Mouse (Mus musculus): ENCODE measurements around the gene Olfr888.

Gene Olfr888

DNA sequence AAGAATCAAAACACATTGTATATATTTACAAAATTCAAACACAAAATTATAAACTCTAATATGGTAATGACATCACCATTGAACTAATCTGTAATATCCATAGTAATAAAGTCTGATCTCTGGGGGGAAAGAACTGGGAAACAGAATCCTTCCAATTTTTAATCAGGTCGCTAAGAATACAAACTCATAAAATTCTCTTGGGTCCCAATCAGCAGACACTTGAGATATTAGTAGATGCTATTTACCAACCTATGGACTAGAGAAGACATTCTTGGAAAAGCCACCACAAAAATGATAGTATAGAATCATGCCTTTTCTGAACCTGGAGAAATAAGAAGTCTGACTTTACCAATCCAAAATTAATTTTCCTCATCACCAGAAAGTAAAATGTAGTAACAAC, at the start of gene Olfr888:
Gene Olfr888 (plus strand): TSS at position 301 of the 400 bp plus-strand sequence.
- no peak for DNase-seq

- no peak for DNase-seq
Measured at GRCm38 (mm10) chr9:38061022-38061421, 46.9 kb upstream of the Olfr888 start, which contains the start of gene Olfr885. Olfr885 (plus strand) TSS chr9:38061322.

DNA sequence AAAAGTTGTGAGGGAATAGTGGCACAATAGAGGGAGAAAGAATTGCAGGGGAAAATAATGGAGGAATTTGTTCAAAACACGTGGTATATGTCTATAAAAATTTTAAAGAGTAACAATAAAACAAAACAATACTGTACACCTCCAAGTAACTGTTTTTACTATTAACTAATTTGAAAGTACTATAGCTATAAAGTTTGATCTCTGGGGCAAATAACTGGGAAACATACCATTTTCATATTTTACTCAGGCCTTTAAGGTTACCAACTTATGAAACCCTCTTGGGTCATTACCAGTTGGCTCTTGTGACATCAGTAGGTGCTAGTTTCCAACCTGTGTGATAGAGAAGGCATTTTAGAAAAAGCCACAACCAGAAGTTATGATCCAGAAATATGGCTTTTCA, 24.2 kb upstream of the Olfr888 start, which contains the start of gene Olfr887:
Gene Olfr887 (plus strand): TSS at position 301 of the 400 bp plus-strand sequence.
- no peak for DNase-seq

DNA sequence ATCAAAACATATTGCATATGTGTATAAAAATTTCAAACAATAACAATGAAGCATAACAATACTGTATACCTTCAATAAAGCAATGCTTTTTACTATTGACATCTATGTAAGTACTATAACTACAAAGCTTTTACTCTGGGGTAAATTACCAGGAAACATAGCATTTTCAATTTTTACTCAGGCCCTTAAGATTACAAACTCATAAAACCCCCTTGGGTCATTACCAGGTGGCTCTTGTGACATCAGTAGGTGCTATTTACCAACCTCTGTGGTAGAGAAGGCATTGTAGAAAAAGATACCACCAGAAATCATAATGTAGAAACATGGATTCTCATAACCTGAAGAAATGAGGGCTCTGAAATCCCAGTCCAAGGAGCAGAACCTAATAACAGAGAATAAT, 7.0 kb downstream of the Olfr888 start, which contains the start of gene Olfr889:
Gene Olfr889 (plus strand): TSS at position 301 of the 400 bp plus-strand sequence.
- no peak for DNase-seq

DNA sequence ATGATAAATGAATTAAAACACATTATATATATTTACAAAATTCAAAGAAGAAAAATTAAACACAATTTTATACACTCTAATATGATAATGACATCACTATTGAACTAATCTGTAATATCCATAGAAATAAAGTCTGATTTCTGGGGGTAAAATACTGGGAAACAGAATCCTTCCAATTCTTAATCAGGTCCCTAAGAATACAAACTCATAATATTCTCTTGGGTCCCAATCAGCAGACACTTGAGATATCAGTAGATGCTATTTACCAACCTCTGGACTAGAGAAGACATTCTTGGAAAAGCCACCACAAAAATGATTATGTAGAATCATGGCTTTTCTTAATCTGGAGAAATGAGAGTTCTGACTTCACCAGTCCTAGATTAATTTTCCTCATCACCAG, 34.3 kb downstream of the Olfr888 start, which contains the start of gene Olfr890:
Gene Olfr890 (plus strand): TSS at position 301 of the 400 bp plus-strand sequence.
- no peak for DNase-seq

All from lung, adult 18-20 months (tissue).